Mouse (Mus musculus) erythroblast, embryonic 14.5 days (primary cell): Measurements from ENCODE around the gene Unk.

ENCODE experiments used
- GATA1 ChIP-seq: IDR thresholded peaks from 2 replicates; pipeline ENCODE4 v1.6.1; 2012; ENCODE audit warnings: low read length, inconsistent platforms, mixed read lengths
- TAL1 ChIP-seq: IDR thresholded peaks from 3 replicates; pipeline ENCODE4 v1.6.1; 2012; ENCODE audit warnings: low read length, inconsistent platforms, mixed read lengths

- TF ChIP-seq TAL1, result no peak
- no peak for TF ChIP-seq GATA1
These were observed 7.7 kb downstream of the Unk start for GRCm38 (mm10) chr11:116037826-116038225.
